Mouse (Mus musculus): ENCODE results near the gene Pacsin1. TPM values are rescaled to one million over a fixed set of nuclear protein-coding genes. Genes with fewer than 3 reads are reported as not detected.

The Pacsin1 gene
- polyA plus RNA-seq, 1 experiment from 2014 or later = 0.14 TPM

GRCm38 (mm10) chr17:27718250-27718649, 62.9 kb downstream of the Pacsin1 start:
- no peaks in the 10 kb centered on the region for H3K36me3 ChIP-seq (ENCODE audit: inconsistent target)
- H3K4me3 ChIP-seq (ENCODE audit: inconsistent target) = no peak overlapping the region
- no peaks in the 10 kb centered on the region for H3K79me2 ChIP-seq (ENCODE audit: inconsistent target)
- no peak overlapping the region for H3K27ac ChIP-seq
- WGBS (ENCODE audit: missing documents) = 66% methylated on average over 5 of the region's 5 CpGs

GRCm38 (mm10) chr17:27719663-27720062, 64.4 kb downstream of the Pacsin1 start:
- no peaks in the 10 kb centered on the region for H3K36me3 ChIP-seq (ENCODE audit: inconsistent target)
- no peak overlapping the region for H3K4me3 ChIP-seq (ENCODE audit: inconsistent target)
- no peak overlapping the region for H3K27ac ChIP-seq
- 86% methylated on average over 9 of the region's 14 CpGs for WGBS (ENCODE audit: missing documents)
- H3K79me2 ChIP-seq (ENCODE audit: inconsistent target) = no peaks in the 10 kb centered on the region

GRCm38 (mm10) chr17:27720326-27720725, 65.0 kb downstream of the Pacsin1 start:
- H3K27ac ChIP-seq = no peak overlapping the region
- no peak overlapping the region for H3K4me3 ChIP-seq (ENCODE audit: inconsistent target)
- 87% methylated on average over 9 of the region's 9 CpGs for WGBS (ENCODE audit: missing documents)
- no peaks in the 10 kb centered on the region for H3K79me2 ChIP-seq (ENCODE audit: inconsistent target)
- no peaks in the 10 kb centered on the region for H3K36me3 ChIP-seq (ENCODE audit: inconsistent target)

DNA sequence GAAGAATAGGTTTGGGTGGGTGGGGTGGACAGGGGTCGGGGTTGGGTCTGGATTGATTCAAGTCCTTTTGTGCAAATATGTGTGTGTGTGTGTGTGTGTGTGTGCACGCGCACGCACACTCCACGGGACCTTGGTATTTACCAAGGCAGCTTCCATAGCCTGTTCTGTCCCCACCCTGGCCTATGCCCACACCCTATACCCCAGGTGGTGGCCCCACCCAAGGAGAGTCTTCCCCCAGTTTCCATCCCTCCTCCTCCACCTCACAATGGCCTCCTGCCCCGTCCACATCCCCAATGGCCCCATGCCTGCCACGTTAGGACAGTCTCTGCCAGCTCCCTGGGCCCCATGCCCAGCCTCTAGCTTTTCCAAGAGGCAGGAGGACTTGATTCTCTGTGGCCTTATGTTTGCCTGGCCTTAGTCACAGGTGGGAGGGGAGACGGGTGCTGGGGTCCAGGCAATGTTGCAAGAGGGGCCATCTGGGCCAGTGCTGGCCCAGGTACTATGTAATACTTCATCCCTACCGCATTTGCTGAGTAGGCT, 65.9 kb downstream of the Pacsin1 start:
- Histone ChIP-seq H3K36me3 (ENCODE audit: inconsistent target) (no peaks in the 10 kb centered on the region), H3K4me3 (ENCODE audit: inconsistent target) (no peak overlapping the region), H3K79me2 (ENCODE audit: inconsistent target) (no peaks in the 10 kb centered on the region), H3K27ac (no peak overlapping the region)
- WGBS (ENCODE audit: missing documents) = 79% methylated on average over 5 of the region's 9 CpGs

GRCm38 (mm10) chr17:27724327-27724726, 69.0 kb downstream of the Pacsin1 start:
- Histone ChIP-seq H3K36me3 (ENCODE audit: inconsistent target) (no peaks in the 10 kb centered on the region), H3K79me2 (ENCODE audit: inconsistent target) (no peaks in the 10 kb centered on the region), H3K4me3 (ENCODE audit: inconsistent target) (no peak overlapping the region), H3K27ac (no peak overlapping the region)
- WGBS (ENCODE audit: missing documents) = 37% methylated on average over 3 of the region's 3 CpGs

- no peaks in the 10 kb centered on the region for H3K79me2 ChIP-seq (ENCODE audit: inconsistent target)
- 32% methylated on average over 10 of the region's 10 CpGs for WGBS (ENCODE audit: missing documents)
- no peaks in the 10 kb centered on the region for H3K36me3 ChIP-seq (ENCODE audit: inconsistent target)
- no peak overlapping the region for H3K27ac ChIP-seq
- no peak overlapping the region for H3K4me3 ChIP-seq (ENCODE audit: inconsistent target)
Measured at GRCm38 (mm10) chr17:27725011-27725410, 69.7 kb downstream of the Pacsin1 start.

DNA sequence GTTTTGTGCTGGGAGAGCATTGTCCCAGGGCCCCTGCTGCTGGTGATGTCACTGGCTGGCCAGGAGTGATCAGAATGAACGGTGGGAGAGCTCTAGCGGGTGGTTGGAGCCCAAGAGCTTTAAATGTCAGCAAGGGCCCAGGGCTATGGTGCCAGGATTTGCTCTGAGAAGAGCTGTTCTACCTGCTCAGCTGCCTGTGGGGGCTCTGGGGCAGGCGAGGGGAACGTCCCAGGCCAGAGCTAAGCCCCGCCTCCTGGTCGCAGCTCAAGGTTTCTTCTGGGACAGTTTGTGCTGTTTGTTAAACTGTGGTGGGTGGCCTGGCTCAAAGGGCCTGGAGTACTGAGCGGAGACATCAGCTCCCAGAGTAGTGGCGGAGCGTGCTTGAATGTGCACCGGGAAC, 70.1 kb downstream of the Pacsin1 start:
- no peaks in the 10 kb centered on the region for H3K36me3 ChIP-seq (ENCODE audit: inconsistent target)
- H3K27ac ChIP-seq = no peak overlapping the region
- H3K79me2 ChIP-seq (ENCODE audit: inconsistent target) = no peaks in the 10 kb centered on the region
- WGBS (ENCODE audit: missing documents) = 38% methylated on average over 10 of the region's 10 CpGs
- H3K4me3 ChIP-seq (ENCODE audit: inconsistent target) = no peak overlapping the region

GRCm38 (mm10) chr17:27726527-27726926, 71.2 kb downstream of the Pacsin1 start:
- no peaks in the 10 kb centered on the region for H3K79me2 ChIP-seq (ENCODE audit: inconsistent target)
- no peaks in the 10 kb centered on the region for H3K36me3 ChIP-seq (ENCODE audit: inconsistent target)
- no peak overlapping the region for H3K27ac ChIP-seq
- WGBS (ENCODE audit: missing documents) = 56% methylated on average over 6 of the region's 7 CpGs
- no peak overlapping the region for H3K4me3 ChIP-seq (ENCODE audit: inconsistent target)

DNA sequence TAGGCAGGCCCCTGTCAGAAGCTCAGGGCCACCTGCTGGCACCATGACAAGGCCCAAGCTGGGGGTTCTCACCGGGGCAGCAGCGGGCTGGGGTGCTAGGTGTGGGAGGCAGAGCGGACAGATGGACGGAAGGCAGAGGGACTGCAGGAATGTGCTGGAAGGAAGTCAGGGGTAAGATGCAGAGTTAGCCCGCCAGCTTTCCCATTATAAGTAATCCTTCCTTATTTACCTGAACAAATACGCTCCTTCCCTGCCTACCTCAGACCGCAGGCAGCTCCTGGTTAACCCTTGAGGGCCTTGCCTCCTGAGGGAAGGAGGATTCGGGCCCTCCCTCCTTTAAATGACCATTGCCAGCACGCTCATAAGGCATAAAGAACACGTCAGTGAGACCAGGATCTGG, 73.5 kb downstream of the Pacsin1 start, which contains the start of gene Spdef:
Gene Spdef, minus strand, starts transcription at position 186 of the 400 bp plus-strand sequence.
- no peak within 1 kb of the TSS for H3K27ac ChIP-seq
- H3K36me3 ChIP-seq (ENCODE audit: inconsistent target) = no peaks in the 10 kb centered on the region
- no peak within 1 kb of the TSS for H3K4me3 ChIP-seq (ENCODE audit: inconsistent target)
- 92% methylated on average over 10 of the region's 10 CpGs for WGBS (ENCODE audit: missing documents)
- no peaks in the 10 kb centered on the region for H3K79me2 ChIP-seq (ENCODE audit: inconsistent target)

DNA sequence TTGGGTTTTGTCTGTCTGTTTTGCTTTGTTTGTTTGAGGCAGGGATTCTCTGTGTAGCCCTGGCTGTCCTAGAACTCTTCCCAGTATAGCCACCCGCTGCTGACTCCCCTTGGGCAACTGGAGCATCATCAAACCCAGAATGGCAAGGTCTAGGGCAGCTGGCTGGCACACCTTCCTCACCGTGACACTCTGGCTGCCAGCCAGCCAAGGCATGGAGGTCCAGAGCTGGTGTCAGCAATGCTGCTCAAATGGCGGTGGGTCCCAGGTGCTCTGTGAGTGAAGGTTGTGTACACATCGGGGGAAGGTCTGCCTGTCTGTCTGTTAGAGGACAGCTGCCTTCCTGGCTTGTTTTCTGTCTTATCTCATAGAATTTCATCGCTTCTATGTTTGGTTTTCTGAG, 76.8 kb downstream of the Pacsin1 start:
- no peaks in the 10 kb centered on the region for H3K79me2 ChIP-seq (ENCODE audit: inconsistent target)
- H3K27ac ChIP-seq = no peak overlapping the region
- no peak overlapping the region for H3K4me3 ChIP-seq (ENCODE audit: inconsistent target)
- no peaks in the 10 kb centered on the region for H3K36me3 ChIP-seq (ENCODE audit: inconsistent target)
- WGBS (ENCODE audit: missing documents) = 87% methylated on average over 5 of the region's 5 CpGs

DNA sequence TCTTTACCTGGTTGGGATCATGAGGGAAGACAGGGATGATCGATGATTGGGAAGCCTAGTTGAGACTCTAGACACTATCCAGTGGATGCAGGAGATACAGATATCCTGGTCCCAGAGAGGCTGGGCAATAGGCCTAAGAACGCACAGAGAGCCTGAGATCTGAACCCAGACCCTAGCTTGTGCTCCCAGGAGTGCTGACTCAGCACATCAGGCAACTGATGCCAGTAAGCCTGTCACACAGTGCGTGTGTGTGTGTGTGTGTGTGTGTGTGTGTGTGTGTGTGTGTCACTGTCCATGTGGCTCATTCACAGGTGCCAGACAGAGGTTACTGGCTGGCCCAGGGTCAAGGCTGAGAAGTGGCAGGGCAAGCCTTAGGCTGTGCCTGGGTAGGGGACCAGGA, 77.4 kb downstream of the Pacsin1 start:
- no peaks in the 10 kb centered on the region for H3K36me3 ChIP-seq (ENCODE audit: inconsistent target)
- 94% methylated on average over 3 of the region's 3 CpGs for WGBS (ENCODE audit: missing documents)
- no peak overlapping the region for H3K27ac ChIP-seq
- H3K4me3 ChIP-seq (ENCODE audit: inconsistent target) = no peak overlapping the region
- no peaks in the 10 kb centered on the region for H3K79me2 ChIP-seq (ENCODE audit: inconsistent target)

DNA sequence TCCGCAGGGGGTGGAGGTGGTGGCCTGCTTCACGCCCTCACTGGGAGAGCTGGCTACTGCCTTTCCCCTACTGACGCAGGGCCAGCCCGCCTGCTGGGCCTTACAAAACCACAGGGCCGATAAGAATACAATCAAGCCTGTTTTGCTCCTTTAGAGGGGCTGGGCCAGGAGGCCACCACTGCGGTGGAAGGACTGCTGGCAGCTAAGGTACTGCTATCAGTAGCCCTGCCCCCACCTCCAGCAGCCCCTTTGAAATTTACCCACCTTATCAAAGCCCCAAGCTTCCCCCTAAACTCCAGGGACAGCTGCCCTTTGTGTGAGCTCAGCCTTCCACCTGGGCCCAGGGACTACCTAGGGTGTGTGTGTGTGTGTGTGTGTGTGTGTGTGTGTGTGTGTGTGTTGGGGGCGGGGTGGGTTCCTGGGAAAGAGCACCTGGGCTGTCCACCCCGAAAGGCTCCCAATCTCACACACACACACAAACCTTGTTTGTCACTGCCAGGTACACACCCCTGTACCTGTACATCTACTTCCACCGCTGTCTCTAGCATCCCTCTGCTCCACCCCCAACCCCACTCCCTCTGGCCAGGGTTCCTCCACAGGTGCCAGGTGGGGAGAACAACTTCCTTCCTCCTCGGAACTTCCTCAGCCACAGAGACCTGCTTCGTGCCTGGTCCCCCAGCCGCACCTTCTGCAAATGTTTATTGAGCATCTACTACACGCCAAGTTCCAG, 79.2 kb downstream of the Pacsin1 start:
- no peaks in the 10 kb centered on the region for H3K36me3 ChIP-seq (ENCODE audit: inconsistent target)
- 30% methylated on average over 10 of the region's 13 CpGs for WGBS (ENCODE audit: missing documents)
- no peak overlapping the region for H3K4me3 ChIP-seq (ENCODE audit: inconsistent target)
- H3K27ac ChIP-seq = no peak overlapping the region
- no peaks in the 10 kb centered on the region for H3K79me2 ChIP-seq (ENCODE audit: inconsistent target)

- H3K36me3 ChIP-seq (ENCODE audit: inconsistent target) = no peaks in the 10 kb centered on the region
- H3K4me3 ChIP-seq (ENCODE audit: inconsistent target) = no peak overlapping the region
- 93% methylated on average over 6 of the region's 6 CpGs for WGBS (ENCODE audit: missing documents)
- H3K27ac ChIP-seq = no peak overlapping the region
- no peaks in the 10 kb centered on the region for H3K79me2 ChIP-seq (ENCODE audit: inconsistent target)
Measured at GRCm38 (mm10) chr17:27740961-27741360, 85.7 kb downstream of the Pacsin1 start.

- WGBS (ENCODE audit: missing documents) = 92% methylated on average over 4 of the region's 4 CpGs
- Histone ChIP-seq H3K36me3 (ENCODE audit: inconsistent target) (peaks cover 2% of the 10 kb centered on the region; the same call in 1 of the 2 replicates), H3K27ac (no peak overlapping the region), H3K79me2 (ENCODE audit: inconsistent target) (no peaks in the 10 kb centered on the region), H3K4me3 (ENCODE audit: inconsistent target) (no peak overlapping the region)
Measured at GRCm38 (mm10) chr17:27746446-27746845, 91.1 kb downstream of the Pacsin1 start.

- WGBS (ENCODE audit: missing documents) = 100% methylated on average over 1 of the region's 2 CpGs
- Histone ChIP-seq H3K4me3 (ENCODE audit: inconsistent target) (no peak overlapping the region), H3K27ac (no peak overlapping the region), H3K36me3 (ENCODE audit: inconsistent target) (peaks cover 19% of the 10 kb centered on the region), H3K79me2 (ENCODE audit: inconsistent target) (peaks cover 7% of the 10 kb centered on the region; the same call in 1 of the 2 replicates)
Measured at GRCm38 (mm10) chr17:27748123-27748522, 92.8 kb downstream of the Pacsin1 start.

All from macrophage (primary cell).